Mouse (Mus musculus) erythroblast, adult 5-6 weeks (primary cell): ENCODE measurements around the gene Klf3. TPM values are rescaled to one million over a fixed set of nuclear protein-coding genes. Genes with fewer than 3 reads are reported as not detected.

Experiments
- ATAC-seq: replicated peaks from 2 replicates; pipeline ENCODE4 v1.8.0; 2016; ENCODE audit warnings: moderate number of reproducible peaks, mild to moderate bottlenecking, moderate TSS enrichment, inconsistent platforms; ENCODE audit not compliant: poor library complexity, low FRiP score, severe bottlenecking
- total RNA-seq, 2 experiments: library from RNA; stranded (forward) in 1 of 2; stranded (reverse) in 1 of 2; fragments of 150-400 nt in 1 of 2; fragments of 200-764, 138-1000 nt in 1 of 2; gene quantifications; 2 replicates each; pipeline versions ENCODE4 v1.2.3 to v1.2.4; 2015 to 2017; ENCODE audit warnings: low replicate concordance in 2 of 2

The Klf3 gene
- total RNA-seq, 2 experiments from 2014 or later: 195 to 207 TPM

DNA sequence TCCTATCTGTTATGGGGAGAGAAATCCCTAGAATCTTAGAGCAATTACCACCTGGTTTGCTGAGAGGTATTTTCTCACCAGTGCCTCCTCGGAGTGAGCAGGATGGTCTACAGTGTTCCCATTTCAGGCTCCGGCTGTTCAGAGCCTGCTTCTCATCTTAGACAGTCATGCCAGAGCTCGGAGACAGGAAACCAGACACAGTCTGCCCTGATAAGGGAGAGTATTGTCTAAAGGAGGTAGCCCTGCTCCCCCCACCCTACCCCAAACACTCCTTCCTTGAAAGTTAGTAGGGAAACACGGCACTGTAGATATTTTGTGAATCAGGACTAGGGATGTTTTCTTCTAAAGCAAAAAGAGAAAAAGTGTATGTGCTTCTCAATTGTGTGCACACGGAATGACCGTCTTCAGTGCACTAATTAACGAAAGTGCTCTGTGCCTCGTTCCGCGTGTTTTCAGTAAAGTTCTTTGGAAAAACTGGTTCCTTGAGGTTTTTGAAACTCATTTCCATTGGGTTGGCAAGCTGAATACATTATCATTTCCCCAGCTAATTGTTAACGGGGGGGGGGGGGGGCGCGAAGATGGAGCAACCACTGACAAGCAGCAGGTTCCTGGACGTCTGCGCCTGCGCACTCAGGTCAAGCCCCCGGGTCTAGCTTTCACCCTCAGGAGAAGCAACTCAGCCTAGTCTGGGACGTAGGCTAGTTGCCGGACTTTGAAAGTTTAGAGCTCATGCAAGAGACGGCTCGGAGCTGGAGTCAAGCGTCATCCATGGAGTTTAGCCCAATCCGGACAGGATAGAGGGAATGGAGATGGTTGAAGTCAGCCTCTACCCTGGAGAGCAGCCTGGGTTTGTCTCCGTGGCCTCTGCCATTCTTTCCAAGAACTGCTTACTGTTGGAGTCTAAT lies 5.2 kb downstream of the Klf3 start:
- ATAC-seq: no peak

DNA sequence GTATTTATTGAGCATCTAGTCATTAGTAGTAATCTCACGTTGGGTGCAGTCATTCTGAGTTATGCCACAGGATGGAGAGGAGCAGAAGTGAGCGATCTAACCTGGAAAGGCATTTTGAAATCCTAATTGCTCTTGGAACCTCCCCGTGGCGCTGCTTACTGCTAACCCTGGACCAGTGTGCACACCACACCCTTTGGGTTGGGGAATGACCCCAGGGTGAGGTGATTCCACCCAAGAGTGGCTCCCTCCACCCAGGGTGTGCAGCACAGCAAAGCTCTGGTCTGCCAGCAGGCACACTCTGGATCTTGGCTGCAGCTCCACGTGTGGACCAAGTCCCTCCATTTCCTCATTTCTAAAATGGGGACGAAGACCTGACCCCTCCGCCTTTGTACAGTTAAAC lies 6.1 kb downstream of the Klf3 start:
- no peak for ATAC-seq

DNA sequence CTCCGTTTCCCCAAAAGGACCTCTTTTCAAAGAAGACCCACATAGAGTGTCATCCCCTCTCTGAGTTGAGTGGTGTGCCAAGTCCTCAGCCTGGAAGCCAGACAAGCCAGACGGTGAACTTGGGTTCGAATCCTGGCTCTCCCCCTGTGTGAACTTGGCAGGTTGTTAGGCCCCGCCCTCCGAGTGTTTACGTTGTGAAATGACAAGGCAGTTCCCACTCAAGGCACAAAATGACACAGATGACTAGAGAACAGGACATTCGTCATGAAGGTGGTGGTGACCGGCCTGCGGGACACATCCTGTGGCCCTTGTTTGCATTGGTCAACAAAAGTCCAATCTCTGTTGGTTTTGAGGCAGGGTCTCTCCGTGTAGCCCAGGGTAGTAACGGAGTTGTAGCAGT lies 6.7 kb downstream of the Klf3 start:
- peak; percentile 54 for ATAC-seq

DNA sequence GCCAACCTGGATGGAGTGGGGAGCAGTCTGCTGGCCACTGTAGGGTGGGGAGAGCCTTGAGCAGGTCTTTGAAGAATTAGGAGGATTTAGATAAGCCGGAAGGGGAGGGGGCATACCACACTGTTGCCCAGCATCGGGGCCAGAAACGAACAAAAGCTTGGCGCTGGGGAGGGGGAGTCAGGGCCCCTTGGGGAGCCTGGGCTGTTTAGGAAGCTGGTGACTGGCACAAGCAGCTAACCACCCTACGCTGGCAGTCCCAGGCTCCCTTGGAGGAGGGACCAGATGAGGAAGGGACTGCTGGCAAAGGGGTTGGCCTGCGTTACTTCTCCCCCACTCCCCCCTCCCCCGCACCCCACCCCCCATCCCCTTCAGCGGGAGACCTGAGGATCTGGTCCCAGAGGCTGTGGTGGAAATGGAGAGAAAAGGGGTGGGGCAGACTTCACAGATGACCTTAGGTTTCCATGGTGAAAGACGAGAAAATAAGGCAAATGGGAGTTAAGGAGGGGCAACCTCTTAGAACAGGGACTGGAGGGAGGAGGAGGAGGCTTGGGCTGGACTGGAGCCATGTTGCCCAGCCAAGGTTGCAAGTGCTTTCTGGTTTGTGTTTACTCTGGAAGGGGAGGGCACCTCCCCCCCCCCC lies 7.8 kb downstream of the Klf3 start:
- peak; percentile 9 for ATAC-seq

DNA sequence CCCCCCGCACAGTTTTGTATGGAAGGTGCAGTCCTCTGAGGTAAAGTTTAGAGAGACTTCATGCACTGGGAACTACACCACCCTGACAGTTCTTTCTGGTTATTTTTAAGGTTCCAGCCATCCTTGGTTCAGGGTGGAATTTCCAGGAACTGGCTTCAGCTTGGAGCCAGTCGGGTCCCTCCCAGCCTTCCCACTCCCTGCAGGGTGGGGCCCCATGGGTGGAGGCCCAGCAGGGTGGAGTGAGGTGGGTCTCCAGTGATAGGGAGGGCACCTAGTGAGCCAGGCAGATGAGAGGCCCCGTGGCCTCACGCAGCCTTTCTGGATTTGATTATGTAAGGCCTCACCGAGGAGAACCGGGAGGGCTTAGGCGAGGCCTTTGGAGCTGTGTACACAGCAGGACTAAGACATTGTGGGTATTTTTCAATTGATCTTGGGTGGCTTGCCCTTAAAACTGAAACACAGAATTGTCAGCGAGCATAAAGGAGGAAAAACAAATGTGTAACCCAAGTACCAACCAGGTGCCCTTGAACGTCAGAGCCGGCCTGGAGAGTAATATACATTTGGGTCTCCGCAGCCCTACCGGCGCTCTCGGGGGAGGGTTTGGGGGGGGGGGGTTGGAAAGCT lies 8.4 kb downstream of the Klf3 start:
- ATAC-seq: peak; percentile 67

DNA sequence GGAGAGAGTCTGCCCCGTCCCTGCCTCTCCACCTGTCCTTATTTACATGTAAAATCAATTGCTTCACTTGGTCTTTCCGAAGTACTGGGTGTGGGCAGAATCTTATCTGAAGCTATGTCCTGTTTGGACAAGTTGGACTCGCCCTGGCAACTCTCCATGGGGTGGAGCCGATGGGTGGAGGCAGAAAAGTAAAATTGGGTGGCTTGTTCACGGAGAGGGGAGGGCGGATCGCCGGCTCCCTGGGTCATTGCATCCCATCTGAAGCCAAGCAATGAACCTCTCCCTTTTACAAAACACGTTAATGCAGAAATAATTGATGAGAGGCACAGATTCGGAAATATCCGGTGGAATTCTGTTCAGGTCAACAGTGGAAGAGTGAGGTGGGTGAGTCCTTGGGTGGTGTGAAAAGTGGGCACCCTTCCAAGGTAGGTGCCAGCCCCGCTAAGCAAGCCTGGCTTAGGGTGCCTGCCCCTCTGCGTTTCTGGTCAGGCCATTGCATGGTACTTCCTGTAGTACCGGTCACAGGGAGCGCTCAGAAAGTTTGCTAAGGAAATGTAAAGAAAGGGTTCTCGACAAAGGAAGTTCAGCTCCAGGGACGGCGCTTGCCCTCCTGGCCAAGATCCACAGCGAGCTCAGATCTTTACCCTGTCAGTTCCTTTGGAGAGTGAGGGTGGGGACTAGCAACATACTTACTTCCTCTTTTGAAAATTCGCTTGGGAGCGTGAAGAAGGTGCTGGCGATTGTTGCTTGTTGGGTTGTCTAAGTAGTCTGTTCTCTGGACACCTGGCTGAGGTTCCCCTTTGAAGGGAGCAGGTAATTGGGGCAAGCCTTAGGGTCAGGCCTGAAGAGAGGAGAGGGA lies 9.2 kb downstream of the Klf3 start:
- peak; percentile 65 for ATAC-seq

DNA sequence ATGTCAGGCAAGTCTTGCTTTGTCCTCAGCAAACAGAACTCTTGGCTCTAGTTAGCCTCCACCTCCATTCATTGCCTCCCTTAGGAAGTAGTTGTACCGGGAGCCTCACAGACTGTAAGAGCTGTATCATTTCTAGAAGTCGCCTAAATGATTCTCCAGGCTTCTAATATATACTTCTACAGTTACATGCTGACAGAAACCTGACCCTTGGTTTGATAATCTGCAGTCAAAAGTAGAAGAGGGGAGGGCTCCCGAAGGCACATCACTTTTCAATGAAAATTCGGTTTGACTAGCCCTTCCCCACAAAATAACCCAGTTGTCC lies 9.8 kb downstream of the Klf3 start:
- ATAC-seq: 0 out of 2 replicates have a peak, but pooled peaks have one; percentile 1

DNA sequence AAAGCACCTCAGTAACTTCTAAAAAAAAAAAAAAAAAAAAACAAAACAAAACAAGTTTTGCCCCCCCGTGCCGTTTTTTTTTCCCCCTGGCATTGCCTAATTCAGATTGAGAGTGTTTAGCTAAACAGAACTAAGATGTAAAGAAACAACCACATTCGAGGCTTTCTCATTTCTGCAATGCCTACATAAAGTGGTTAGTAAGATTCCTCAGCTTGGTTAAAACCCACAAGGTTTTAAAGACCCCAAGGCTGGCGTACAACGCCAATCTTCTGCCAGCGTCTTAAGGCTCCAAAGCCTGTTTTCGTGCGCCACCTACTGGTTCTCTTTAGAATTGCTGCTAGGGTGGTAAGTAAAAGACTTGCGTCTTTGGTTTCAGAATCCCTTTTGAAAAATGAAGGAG lies 10.2 kb downstream of the Klf3 start:
- ATAC-seq: peak; percentile 10; the same call in 1 of the 2 replicates

DNA sequence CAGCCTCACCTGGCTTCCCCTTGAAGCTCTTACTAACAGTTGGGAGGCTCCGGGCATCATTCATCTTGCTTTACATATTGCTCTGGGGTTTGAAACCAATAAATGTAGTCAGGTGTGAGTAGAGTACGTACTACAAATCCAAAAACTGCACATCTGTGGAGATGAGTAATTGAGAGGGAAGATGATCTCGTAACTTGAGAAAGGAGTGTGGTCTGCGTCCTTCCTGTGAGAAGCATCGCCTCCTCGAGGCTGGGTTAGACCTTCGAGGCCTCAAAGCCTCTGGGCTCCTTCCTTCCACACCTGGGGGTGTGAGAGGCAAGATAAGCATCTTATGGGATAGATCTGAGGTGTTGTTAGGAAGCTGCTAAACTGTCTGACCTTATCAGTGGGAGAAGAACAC lies 11.2 kb downstream of the Klf3 start:
- ATAC-seq: no peak

DNA sequence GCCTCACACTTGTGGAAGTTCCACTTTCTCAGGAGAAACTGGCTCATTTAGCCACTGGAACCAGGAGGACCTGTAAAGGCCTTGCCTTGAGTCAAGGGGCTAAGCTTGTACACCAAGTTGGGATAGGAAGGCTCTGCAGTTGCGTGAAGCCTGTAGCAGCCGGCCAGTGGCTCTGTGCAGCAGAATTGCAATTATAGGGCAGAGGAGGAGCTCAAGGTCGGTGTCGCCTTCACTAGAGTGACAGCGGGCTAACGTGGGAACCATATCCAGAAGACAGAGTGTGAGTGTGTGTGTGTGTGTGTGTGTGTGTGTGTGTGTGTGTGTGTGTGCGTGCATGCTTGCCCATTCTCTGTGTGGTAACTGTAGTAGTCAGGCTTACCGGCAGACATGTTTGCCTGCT lies 12.4 kb downstream of the Klf3 start:
- no peak for ATAC-seq

DNA sequence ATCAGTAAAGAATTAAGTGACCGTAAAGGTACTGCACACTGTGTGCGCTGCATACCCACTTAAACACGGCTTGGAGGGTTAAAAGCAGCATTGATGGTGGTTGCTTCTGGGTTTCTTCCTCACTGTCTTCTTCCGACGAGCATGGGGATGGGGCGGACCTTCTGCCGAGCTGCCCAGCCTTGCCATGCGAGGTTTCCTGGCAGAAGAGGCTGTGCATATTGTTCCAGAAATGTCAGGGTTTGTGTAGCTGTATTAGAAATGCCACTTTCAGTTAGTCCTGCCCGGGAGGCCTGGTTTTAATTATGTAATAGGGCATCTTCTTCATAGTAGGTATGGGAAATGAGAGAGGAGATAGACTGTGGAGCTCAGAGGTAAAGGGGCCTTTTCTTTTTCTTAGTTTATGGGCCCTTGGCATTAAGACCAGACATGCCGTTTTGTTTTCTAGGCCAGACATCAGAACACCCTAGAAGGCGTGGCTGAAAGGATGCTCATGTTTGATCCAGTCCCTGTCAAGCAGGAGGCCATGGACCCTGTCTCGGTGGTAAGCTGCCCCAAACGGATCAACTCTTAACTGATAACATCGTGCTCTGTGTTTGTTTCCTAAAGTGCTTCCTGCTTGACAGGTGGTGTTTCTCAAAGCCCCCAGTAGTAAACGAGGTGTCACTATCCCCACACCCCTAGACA lies 13.2 kb downstream of the Klf3 start:
- ATAC-seq: no peak

DNA sequence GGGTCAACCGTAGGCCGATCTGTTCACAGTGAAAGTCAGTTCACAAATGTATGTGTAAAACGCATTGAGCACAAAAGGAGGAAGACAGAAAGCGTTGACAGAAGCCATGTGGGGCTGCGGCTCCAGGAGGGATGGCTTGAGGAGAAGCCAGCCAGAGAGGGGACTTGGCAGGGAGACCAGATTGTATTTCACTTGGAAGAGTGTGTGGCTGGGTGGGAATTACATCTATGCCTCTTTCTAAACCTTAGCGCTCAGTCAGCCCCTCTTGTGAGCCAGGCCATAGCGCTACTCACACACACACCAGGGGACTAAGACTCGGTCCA lies 13.7 kb downstream of the Klf3 start:
- ATAC-seq: no peak

DNA sequence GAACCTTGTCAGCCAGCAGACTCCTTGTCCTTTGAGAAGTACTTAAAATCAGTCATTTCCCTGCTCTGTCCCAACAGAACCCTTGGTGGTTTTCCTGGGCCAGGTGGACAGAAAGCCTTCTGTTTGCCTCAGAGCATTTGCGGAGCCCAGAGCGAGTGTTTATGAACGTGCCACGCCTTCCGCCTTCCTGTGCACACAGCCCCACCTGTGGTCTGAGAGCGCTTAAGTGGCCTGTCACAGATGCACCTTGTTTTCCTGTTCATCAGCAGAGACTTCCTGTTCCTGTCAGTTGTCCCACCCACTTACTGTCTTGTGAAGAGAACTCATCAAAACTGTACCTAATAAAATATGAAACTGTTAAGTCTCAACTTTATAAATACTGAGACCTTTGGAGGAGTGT lies 16.2 kb downstream of the Klf3 start:
- no peak for ATAC-seq

DNA sequence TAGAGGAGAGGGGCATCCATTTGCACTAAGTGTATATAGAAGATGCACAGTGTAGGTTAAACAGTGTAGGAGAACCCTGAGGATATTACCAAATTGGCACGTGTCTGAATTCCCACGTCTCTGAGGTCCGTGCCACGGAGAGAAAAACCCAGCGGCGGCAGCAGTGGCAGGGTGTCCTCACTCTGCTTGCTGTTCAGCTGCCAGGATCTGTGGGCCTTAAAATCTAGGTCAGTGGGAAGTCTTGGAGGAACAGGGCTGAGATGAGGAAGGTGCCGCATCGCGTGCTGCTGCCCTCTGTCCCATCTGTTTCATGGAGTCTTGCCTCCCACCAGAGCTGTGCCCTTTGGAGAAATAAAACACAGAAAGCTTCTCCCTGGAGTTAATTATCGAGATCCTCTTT lies 16.9 kb downstream of the Klf3 start:
- no peak for ATAC-seq

DNA sequence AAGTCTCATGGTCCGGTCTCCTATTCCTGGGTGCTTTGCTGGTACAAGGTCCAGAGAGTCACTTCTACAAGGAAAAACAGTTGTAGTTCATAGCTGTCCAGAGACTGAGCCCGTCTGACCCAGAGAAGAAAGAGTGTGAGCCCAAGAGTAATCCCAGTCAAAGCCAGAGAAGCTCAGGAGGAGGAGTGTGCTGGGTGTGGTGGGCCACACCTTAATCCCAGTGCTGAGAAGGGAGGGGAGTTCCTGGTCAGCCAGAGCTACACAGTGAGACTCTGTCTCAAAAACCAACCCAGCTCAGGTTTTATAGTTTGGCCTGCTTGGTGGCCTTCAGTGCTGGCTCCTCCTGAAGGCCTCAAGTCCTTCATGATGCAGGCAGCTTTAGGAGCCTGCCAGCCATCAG lies 18.1 kb downstream of the Klf3 start:
- peak; percentile 41; the same call in 1 of the 2 replicates for ATAC-seq

DNA sequence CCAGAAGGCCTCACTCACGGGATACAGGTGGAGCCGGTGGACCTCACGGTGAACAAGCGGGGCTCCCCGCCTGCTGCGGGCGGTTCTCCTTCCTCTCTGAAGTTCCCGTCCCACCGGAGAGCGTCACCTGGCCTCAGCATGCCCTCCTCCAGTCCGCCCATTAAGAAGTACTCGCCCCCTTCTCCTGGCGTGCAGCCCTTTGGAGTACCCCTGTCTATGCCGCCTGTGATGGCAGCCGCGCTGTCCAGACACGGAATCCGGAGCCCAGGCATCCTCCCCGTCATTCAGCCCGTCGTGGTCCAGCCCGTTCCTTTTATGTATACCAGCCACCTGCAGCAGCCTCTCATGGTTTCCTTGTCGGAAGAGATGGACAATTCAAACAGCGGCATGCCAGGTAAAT lies 18.8 kb downstream of the Klf3 start:
- ATAC-seq: no peak

DNA sequence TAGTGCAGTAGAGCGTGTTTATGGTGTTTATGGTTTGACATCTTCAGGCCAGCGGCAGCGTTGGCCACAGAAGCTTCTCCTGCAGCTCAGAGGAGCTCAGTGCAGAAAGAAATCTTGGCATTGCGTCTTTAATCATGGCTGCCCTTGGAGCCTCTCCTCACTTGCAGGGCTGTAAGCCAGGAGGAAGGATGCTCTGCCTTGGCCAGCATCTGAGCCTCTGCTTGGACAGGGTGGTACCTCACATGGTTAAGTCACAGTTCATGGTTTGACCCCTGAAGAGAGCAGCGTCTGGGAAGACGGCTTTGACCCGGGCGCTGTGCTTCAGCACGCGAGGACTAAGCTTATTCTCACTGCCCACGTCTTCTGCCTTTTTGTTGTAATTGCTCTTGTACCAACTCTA lies 20.2 kb downstream of the Klf3 start:
- ATAC-seq: no peak

DNA sequence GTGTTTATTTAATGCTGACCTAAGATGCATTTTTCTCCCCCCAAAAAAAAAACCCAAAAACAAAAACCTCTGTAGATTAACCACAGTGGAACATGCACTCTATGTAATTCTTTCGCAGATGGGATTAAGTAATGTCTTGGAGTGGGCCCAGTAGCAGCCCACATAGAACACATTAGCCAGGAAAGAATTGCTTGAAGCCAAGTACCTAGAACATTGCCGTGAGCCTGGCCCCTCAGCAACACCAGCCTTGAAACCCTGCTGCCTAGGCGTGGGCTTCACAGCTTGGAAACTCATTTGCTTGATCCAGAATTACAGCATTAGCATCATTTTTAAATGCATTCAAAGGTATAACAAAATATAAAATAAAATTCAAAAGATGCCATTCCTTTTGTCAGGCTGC lies 21.6 kb downstream of the Klf3 start:
- no peak for ATAC-seq

DNA sequence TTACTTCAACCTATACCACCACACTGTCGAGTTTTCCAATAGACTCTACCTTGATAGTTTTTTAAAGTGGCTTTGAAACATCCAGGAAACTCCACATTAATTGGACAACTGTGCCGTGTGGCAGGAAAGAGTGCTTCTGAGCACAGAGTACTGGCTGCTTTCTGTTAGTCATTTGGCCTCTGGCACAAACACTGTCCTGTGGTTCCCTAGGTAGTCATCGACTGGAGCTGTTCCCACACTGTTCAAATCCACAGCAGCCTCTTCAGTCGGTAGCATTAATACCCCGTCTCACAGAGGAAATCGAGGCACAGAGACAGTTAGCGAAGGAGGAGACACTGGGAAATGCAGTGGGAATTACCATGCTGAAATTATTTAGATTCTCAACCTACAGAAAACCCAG lies 22.3 kb downstream of the Klf3 start:
- no peak for ATAC-seq

DNA sequence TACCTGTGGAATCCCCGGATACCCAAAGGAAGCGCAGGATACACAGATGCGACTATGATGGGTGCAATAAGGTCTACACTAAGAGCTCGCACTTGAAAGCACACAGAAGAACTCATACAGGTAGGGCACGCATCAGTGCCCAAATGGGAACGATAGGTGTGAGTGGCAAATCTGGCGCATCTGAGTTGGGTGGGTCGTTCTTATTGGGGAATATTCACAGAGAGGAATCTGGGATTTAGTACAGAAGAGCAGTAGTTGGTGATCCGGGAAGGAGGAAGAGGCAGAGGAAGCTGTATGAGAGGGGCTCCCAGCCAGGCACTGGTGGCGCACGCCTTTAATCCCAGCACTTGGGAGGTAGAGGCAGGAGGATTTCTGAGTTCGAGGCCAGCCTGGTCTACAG lies 24.0 kb downstream of the Klf3 start:
- ATAC-seq: no peak
